Mouse (Mus musculus): ENCODE data around the gene Cited2.

GRCm38 (mm10) chr10:17725037-17725584 lies 2.1 kb downstream of the Cited2 start:
- TF ChIP-seq EP300 (IDR thresholded peaks at IDR 0.05; ENCODE audit: low read depth) (no peak), CTCF (IDR thresholded peaks at IDR 0.05; ENCODE audit: low read depth) (no peak)
